Mouse (Mus musculus) splenic B cell, adult 2 months (primary cell): ENCODE data around the gene Nags.

ENCODE experiments used
- DNase-seq: peaks from one replicate; pipeline ENCODE4 v3.0.0-alpha.2; 2011; ENCODE audit warnings: low read depth, low spot score
- H3K27me3 ChIP-seq: 2 replicates; pipeline ENCODE4 v1.6.1; 2012; ENCODE audit warnings: mild to moderate bottlenecking, low read length, moderate library complexity, mixed read lengths; ENCODE audit not compliant: control insufficient read depth, poor library complexity, insufficient read depth, severe bottlenecking
- H3K36me3 ChIP-seq: 2 replicates; pipeline ENCODE4 v1.6.1; 2012; ENCODE audit warnings: mild to moderate bottlenecking, low read length, moderate library complexity, mixed read lengths; ENCODE audit not compliant: control insufficient read depth, poor library complexity, insufficient read depth, severe bottlenecking

Gene Nags

GRCm38 (mm10) chr11:102145471-102146001 is at the start of gene Nags:
Nags (plus strand) TSS chr11:102145513.
- Histone ChIP-seq H3K36me3 (no peaks in the 10 kb centered on the region), H3K27me3 (peaks cover 4% of the 10 kb centered on the region)
- DNase-seq, result no peak

GRCm38 (mm10) chr11:102095676-102096075 is 49.6 kb upstream of the Nags start:
- no peaks in the 10 kb centered on the region for H3K36me3 ChIP-seq
- DNase-seq, result no peak
- H3K27me3 ChIP-seq, result no peaks in the 10 kb centered on the region

GRCm38 (mm10) chr11:102096446-102096845 is 48.9 kb upstream of the Nags start:
- no peak for DNase-seq

DNA sequence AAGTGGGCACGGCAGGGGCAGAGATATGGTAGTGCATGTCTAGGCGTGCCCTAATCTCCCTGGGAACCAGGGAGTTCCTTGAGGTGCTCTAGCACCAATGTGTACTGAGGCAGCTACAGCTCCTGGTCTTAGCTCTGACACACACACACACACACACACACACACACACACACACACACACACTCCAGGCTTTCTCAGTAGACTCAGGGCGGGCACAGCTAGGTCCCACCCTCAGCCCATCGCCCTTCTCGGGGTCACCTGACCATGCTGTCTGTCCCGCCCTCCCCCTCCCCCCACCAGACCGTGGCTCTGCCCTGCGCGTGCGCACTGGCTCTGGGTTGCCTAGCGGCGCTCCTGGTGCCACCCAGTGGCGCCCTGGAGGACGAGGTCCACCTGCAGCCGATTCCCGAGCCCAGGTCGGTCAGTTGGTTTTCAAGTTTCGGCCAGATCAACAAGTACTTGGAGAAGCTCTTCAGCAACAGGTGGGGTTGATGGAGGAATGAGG is 48.4 kb upstream of the Nags start:
- Histone ChIP-seq H3K36me3 (no peaks in the 10 kb centered on the region), H3K27me3 (no peaks in the 10 kb centered on the region)
- DNase-seq, result peak; percentile 48

More at GRCm38 (mm10) chr11:102096446-102096845, 48.9 kb upstream of the Nags start:
- H3K36me3 ChIP-seq, result no peaks in the 10 kb centered on the region
- no peaks in the 10 kb centered on the region for H3K27me3 ChIP-seq

DNA sequence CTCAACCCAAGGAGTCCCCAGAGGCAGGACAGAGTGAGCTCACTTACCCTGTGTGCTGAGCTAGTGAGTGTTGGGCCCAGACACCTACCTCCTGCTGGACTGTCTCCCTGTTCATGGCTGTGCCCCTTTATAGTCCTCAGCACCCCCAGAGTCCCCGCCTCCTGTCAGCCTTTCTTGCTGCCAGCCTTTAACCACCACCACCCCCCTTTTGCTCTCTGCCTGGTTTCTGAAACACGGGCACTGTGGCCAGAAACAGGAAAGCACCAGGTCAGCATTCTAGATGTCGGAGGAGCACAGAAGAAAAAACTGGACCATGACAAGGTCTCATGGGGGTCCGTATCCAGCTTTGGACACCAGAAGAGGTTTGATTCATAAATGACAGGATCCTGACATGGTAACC is 44.1 kb upstream of the Nags start, which contains the start of gene Ppy:
Gene Ppy (minus strand): TSS at position 101 of the 400 bp plus-strand sequence.
- Histone ChIP-seq H3K27me3 (no peaks in the 10 kb centered on the region), H3K36me3 (no peaks in the 10 kb centered on the region)
- DNase-seq, result no peak

GRCm38 (mm10) chr11:102102485-102103258 is 42.6 kb upstream of the Nags start:
- no peaks in the 10 kb centered on the region for H3K27me3 ChIP-seq
- H3K36me3 ChIP-seq, result no peaks in the 10 kb centered on the region
- DNase-seq, result peak; percentile 63

- no peak for DNase-seq
- Histone ChIP-seq H3K36me3 (no peaks in the 10 kb centered on the region), H3K27me3 (no peaks in the 10 kb centered on the region)
Measured at GRCm38 (mm10) chr11:102106911-102107310, 38.4 kb upstream of the Nags start.

DNA sequence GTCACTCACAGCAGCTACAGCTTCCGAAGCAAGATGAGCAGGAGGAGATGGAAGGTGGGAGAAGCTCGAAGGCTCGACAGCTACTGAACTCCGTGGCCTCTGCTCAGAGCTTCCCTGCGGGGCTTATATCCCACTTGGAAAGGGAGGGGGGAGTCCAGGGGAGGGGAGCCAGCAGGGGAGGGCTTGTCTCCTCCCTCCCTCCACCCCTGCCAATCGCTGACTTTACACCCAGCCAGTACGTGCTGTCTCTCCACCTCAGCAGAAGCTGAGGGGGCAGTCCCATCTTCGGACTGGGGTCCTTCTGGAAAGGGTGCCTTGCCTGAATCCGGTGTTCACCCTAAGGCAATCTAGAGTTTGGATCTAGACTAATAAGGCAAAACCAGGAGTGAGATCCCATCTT is 37.6 kb upstream of the Nags start, which contains the start of gene Pyy:
Gene Pyy (minus strand): TSS at position 101 of the 400 bp plus-strand sequence.
- H3K36me3 ChIP-seq, result no peaks in the 10 kb centered on the region

DNA sequence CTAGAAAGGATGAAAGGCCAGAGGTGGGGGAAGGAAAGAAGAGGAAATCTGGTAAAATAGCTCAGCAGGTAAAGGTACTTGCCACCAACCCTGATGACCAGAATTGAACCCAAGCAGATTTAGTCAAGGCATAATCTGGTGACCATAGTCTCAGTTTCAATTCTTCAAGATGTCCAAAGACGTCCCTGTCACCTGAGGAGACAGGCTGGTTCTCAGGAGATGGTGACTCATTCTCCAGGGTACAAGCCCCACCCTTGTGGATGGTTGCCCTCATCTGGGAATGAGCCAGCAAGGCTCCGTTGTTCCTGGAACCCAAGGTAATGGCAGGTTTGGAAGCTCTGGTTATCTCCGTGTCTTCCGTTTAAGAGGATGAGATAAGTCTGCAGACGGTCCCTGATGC is 33.7 kb upstream of the Nags start:
- DNase-seq, result no peak
- Histone ChIP-seq H3K27me3 (no peaks in the 10 kb centered on the region), H3K36me3 (no peaks in the 10 kb centered on the region)

More for the DNA sequence above, 37.6 kb upstream of the Nags start, which contains the start of gene Pyy:
- no peak for DNase-seq
- no peaks in the 10 kb centered on the region for H3K27me3 ChIP-seq

DNA sequence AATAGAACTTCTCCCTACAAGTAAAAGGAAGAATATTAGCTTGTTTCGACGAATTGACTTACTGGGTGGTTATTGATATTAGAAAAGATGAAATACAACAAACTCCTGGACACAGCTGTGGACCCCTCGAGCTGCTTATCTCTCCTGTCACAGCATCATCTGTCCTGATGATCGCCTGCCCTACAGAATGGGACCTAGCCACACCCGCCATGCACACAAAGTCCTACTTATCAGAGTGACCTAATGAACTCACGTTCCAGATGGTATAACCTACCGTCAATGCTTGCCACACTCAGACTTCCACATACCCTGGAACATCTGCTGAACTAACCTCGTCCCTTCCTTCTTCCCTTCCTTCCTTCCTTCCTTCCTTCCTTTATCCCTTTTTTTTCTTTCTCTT is 29.1 kb upstream of the Nags start:
- DNase-seq, result no peak

DNA sequence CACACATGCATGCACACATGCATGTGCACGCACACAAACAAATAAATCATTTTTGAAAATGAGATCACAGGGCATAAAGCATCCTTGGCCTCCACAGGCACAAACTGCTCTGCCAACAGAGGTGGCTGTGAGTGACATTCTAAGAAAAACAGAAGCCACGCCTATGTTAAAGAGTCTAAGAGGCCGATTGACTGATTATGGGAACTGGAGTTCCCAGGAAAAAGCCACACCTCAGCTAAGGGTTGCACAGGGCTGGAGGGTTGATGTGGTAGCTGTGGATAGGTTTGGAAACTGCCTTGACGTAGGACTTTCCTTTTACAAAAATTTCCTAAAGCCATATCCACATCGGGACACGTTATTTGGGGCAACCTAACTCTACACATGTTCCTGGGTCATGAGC is 27.9 kb upstream of the Nags start:
- H3K27me3 ChIP-seq, result no peaks in the 10 kb centered on the region

More for the DNA sequence above, 29.1 kb upstream of the Nags start:
- H3K36me3 ChIP-seq, result no peaks in the 10 kb centered on the region
- H3K27me3 ChIP-seq, result no peaks in the 10 kb centered on the region

DNA sequence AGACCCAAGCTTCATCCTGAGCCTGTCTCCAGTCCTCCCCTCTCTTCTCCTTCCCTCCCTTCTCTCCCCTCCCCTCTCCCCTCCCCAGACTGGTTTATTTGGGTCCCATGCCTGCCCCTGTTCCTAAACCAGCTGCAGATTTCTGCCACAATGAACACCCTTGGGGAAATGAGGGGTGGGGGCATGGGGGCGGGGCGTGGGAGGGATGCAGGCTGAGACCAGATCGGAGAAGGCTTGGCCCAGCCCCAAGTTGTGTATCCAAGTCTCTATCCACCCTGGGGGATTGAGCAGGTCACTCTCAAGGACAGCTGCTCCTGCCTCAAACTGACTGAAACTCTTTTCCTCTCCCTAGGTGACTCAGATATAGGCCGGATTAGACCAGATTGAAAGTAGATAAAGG is 10.8 kb upstream of the Nags start:
- no peaks in the 10 kb centered on the region for H3K36me3 ChIP-seq
- H3K27me3 ChIP-seq, result no peaks in the 10 kb centered on the region

More for the DNA sequence above, 27.9 kb upstream of the Nags start:
- no peak for DNase-seq
- no peaks in the 10 kb centered on the region for H3K36me3 ChIP-seq

GRCm38 (mm10) chr11:102137625-102138446 is 7.5 kb upstream of the Nags start:
- peak; percentile 74 for DNase-seq
- Histone ChIP-seq H3K36me3 (no peaks in the 10 kb centered on the region), H3K27me3 (peaks cover 3% of the 10 kb centered on the region)

More for the DNA sequence above, 10.8 kb upstream of the Nags start:
- DNase-seq, result no peak

DNA sequence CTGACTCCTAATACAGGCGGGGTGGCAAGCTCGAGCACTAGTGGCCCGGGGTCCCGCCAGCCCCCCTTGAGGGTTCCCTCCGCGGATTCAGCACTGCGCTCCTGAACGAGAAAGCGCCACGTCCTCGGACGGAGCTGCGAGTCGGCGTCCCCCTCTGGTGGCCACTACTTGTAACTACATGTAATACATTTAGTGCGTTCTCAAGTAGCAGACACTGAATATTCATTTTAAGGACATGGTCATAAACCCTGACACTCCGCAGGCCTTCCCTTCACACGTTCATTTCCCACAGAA is 6.9 kb upstream of the Nags start:
- Histone ChIP-seq H3K27me3 (peaks cover 4% of the 10 kb centered on the region), H3K36me3 (no peaks in the 10 kb centered on the region)
- peak; percentile 78 for DNase-seq

- DNase-seq, result peak; percentile 81
- H3K27me3 ChIP-seq, result peaks cover 4% of the 10 kb centered on the region
- H3K36me3 ChIP-seq, result no peaks in the 10 kb centered on the region
Measured at GRCm38 (mm10) chr11:102140508-102140907, 4.8 kb upstream of the Nags start.
